Mouse (Mus musculus) liver, embryonic 14.5 days (tissue): ENCODE measurements around the gene Hspa12b. TPM values are rescaled to one million over a fixed set of nuclear protein-coding genes. Genes with fewer than 3 reads are reported as not detected.

Experiments used
- ATAC-seq: fragments of 200-750 bp; cut with Nextera tagmentation; 2 replicates; pipeline ENCODE4 v1.8.0; 2017; ENCODE audit warnings: moderate number of reproducible peaks, mild to moderate bottlenecking, moderate library complexity; ENCODE audit not compliant: insufficient read depth
- DNase-seq, 3 experiments: peaks; one replicate each; pipeline ENCODE4 v3.0.0-alpha.2; 2012 to 2013; ENCODE audit warnings: low read depth in 3 of 3, low spot score in 3 of 3
- H3K27ac ChIP-seq: fragments of 300-500 bp; sonication (generic); 2 replicates; pipeline ENCODE4 v1.5.1; 2014; ENCODE audit warnings: moderate library complexity, mild to moderate bottlenecking, control low read depth, inconsistent platforms
- H3K27me3 ChIP-seq: fragments of 300-500 bp; sonication (generic); 2 replicates; pipeline ENCODE4 v1.6.1; 2014; ENCODE audit warnings: mild to moderate bottlenecking, low read length, moderate library complexity; ENCODE audit not compliant: control insufficient read depth, insufficient read depth
- H3K36me3 ChIP-seq: fragments of 300-500 bp; sonication (generic); replicated peaks from 2 replicates; pipeline ENCODE4 v1.6.1; 2014; ENCODE audit warnings: low read depth; ENCODE audit not compliant: control insufficient read depth, insufficient read depth
- H3K4me1 ChIP-seq, 2 experiments: fragments of 200-500 bp in 1 of 2; fragments of 300-500 bp in 1 of 2; sonication (generic) in 1 of 2; replicated peaks; 2 replicates each; pipeline ENCODE4 v1.6.1; 2012 to 2014; ENCODE audit warnings: antibody characterized with exemption in 1 of 2, inconsistent platforms in 1 of 2, low read length in 1 of 2; ENCODE audit not compliant: control insufficient read depth in 2 of 2, insufficient read depth in 2 of 2
- H3K4me2 ChIP-seq: fragments of 300-500 bp; sonication (generic); 2 replicates; pipeline ENCODE4 v1.6.1; 2014; ENCODE audit warnings: low read depth, mild to moderate bottlenecking, control low read depth, moderate library complexity
- H3K4me3 ChIP-seq, 2 experiments: fragments of 200-500 bp in 1 of 2; fragments of 300-500 bp in 1 of 2; sonication (generic) in 1 of 2; 2 replicates each; pipeline ENCODE4 v1.5.1; 2012 to 2014; ENCODE audit warnings: low read depth in 2 of 2, low read length in 2 of 2, mild to moderate bottlenecking in 2 of 2, control low read depth in 1 of 2, inconsistent platforms in 1 of 2, moderate library complexity in 1 of 2; ENCODE audit not compliant: insufficient read depth in 1 of 2
- H3K9ac ChIP-seq: fragments of 300-500 bp; sonication (generic); replicated peaks from 2 replicates; pipeline ENCODE4 v1.6.1; 2014; ENCODE audit warnings: mild to moderate bottlenecking, control low read depth, moderate library complexity
- H3K9me3 ChIP-seq: fragments of 300-500 bp; sonication (generic); 2 replicates; pipeline ENCODE4 v1.6.1; 2016; ENCODE audit warnings: low read length, mixed read lengths; ENCODE audit not compliant: control insufficient read depth
- CTCF ChIP-seq: IDR thresholded peaks from 2 replicates; pipeline ENCODE4 v1.5.1; 2016; ENCODE audit warnings: antibody characterized with exemption, low read depth, control low read depth
- EP300 ChIP-seq: IDR thresholded peaks from 2 replicates; pipeline ENCODE4 v1.6.1; 2016; ENCODE audit warnings: antibody characterized with exemption, low read depth
- WGBS: fragments of 180-500 bp; shearing (Covaris S2); extraction: QIAGEN DNeasy Blood & Tissue Kit; methylation state at CpG from one replicate; pipeline ENCODE4 v1.1.7; 2014; ENCODE audit not compliant: insufficient replicate concordance; 5-methylcytosine and 5-hydroxymethylcytosine counted together
- polyA plus RNA-seq, 2 experiments: library from polyadenylated mRNA; depleted of rRNA in 1 of 2; stranded (reverse) in 1 of 2; unstranded in 1 of 2; fragments of >200 nt; fragmentation: Nextera tagmentation in 1 of 2; extraction: Ambion mirVana in 1 of 2; gene quantifications; 2 replicates each; pipeline versions ENCODE4 v1.2.1 to v1.2.3; 2012 to 2014

Hspa12b gene
- polyA plus RNA-seq, 2 experiments: 0.71 to 2.1 TPM

DNA sequence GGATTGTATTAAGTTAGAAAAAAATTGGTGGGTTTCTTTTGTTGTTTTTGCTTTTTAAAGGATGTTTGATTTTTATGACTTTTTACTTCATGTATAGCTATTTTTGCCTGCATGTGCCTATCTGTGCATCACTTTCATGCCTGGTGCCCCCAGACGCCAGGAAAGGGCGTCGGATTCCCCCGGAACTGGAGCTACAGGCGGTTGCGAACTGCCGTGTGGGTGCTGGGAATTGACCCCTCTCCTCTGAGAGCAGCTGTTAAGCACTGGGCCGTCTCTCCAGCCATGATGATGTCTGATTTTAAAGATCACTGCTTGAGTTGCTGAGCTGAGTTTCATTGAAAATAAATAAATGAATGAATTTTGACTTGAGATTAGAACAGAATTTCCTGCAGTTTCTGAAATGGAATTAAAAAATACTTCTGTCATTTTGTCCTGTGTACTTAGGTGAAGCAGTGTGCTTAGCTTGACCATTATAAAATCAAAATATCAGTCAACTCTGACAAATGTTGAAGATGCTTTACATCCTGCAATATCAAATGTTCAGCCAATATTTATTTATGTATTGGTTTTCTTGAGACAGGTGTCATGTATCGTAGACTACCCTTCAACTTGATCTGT, 6.0 kb downstream of the Hspa12b start, which contains the start of gene Gm11037:
Gene Gm11037, plus strand, starts transcription at position 568 of the 618 bp plus-strand sequence.
- Histone ChIP-seq H3K27me3 (no peaks in the 10 kb centered on the region), H3K9ac (no peak within 1 kb of the TSS), H3K27ac (peak within 1 kb of the TSS; percentile 97), H3K9me3 (no peaks in the 10 kb centered on the region), H3K4me1 (peaks cover 62 to 68% of the 10 kb centered on the region in 2 experiments), H3K4me2 (no peak within 1 kb of the TSS), H3K4me3 (no peak within 1 kb of the TSS), H3K36me3 (no peaks in the 10 kb centered on the region)
- 80% methylated on average over 9 of the region's 9 CpGs for WGBS
- no peak for DNase-seq
- TF ChIP-seq EP300 (no peak), CTCF (no peak)
- no peak for ATAC-seq

DNA sequence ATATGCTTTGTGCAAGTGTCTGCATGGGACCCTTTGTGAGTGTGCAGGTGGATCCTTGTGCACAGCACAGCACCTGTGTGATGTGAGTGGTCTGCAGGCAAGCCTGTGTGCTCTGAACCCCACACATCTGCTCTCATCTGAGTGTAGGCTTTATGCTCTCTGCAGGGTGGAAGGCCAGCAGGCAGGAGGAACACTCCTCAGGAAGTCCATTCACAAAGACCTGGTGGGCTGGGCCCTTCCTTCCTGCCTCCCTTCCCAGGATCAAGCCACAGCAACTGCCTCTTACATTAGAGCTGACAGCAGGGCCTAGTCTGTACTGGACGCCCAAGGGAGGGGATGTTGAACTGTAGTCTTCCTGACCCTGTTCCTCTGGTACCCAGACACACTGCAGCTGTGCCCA, 7.3 kb downstream of the Hspa12b start:
- DNase-seq (no peak), ATAC-seq (no peak)
- WGBS: 39% methylated on average over 1 of the region's 1 CpGs
- Histone ChIP-seq H3K4me3 (no peak overlapping the region), H3K27ac (peak overlapping the region; percentile 97), H3K4me2 (no peak overlapping the region), H3K36me3 (no peaks in the 10 kb centered on the region), H3K9me3 (no peaks in the 10 kb centered on the region), H3K4me1 (peaks cover 48 to 55% of the 10 kb centered on the region in 2 experiments), H3K9ac (no peak overlapping the region), H3K27me3 (no peaks in the 10 kb centered on the region)
- TF ChIP-seq EP300 (no peak), CTCF (no peak)

DNA sequence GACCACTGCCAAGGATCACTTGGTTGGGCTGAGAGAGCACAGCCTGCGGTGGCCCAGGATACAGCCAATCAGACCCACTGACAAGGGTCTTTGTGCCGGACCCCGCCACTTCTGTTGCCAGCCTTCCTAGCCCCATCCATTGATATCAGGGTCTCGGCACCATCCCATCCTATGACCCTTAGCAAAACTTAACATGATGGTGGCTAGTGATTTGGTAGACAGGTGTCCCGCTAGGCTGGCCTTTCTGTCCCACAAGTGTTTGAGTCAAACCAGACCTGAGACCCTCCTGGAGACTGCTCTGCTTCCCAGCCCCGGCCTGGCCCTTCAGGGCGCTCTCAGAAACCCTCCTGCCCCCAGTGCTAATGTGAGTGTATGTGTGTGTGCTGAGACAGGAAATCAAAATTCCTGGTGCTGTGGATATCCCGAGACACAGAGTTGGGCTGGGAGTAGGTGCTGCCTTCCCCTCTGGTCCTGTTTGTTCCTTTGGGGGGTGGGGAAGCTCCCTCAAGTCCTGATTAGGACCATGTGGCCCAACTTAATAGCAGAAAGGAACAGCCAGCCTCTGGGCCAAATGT, 7.8 kb downstream of the Hspa12b start:
- H3K27ac ChIP-seq: peak overlapping the region; percentile 97
- TF ChIP-seq EP300: no peak
- no peak for TF ChIP-seq CTCF
- H3K4me1 ChIP-seq: peaks cover 45 to 55% of the 10 kb centered on the region in 2 experiments
- WGBS: 69% methylated on average over 8 of the region's 8 CpGs
- H3K4me2 ChIP-seq: peak overlapping the region; percentile 65
- no peaks in the 10 kb centered on the region for H3K9me3 ChIP-seq
- DNase-seq (no peak), ATAC-seq (no peak; the same call in 1 of the 2 replicates)
- no peak overlapping the region for H3K4me3 ChIP-seq
- H3K27me3 ChIP-seq: no peaks in the 10 kb centered on the region
- H3K36me3 ChIP-seq: no peaks in the 10 kb centered on the region
- peak overlapping the region; percentile 73 for H3K9ac ChIP-seq

DNA sequence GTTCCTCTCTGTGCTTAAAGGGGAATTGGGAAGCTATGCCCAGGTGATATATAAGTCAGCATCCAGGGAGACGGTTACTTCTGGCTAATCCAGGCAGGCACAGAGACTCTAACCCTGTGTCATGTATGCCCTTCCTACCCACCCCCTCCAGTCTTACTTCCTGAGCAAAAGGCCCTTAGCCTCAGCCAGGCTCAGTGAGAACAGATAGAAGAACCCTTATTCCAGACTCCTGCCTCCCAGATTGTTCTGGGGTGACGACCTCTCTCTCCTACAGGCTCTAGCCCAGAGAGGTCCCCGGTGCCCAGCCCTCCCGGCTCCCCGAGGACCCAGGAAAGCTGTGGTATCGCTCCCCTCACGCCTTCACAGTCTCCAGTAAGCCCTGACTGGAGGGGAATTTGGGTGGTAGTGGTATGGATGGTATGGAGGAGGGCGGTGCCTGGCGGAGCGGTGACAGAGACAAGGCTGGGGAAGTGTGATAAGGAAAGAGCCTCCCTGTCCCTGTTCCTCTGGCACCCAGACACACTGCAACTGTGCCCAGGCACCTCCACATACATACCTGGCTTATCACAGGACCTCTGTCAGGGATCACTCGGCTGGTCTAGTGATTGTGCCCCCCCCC, 8.6 kb downstream of the Hspa12b start:
- Histone ChIP-seq H3K27me3 (no peaks in the 10 kb centered on the region), H3K9ac (peak overlapping the region; percentile 73), H3K4me2 (peak overlapping the region; percentile 65), H3K4me3 (peak overlapping the region in 1 of 2 experiments; percentile 22; a peak in 1 of 4 replicates), H3K4me1 (peaks cover 43 to 54% of the 10 kb centered on the region in 2 experiments), H3K27ac (peak overlapping the region; percentile 97), H3K9me3 (no peaks in the 10 kb centered on the region), H3K36me3 (no peaks in the 10 kb centered on the region)
- ATAC-seq (peak; percentile 100), DNase-seq (peak; percentile 86 to 89 (median 88))
- WGBS: 6% methylated on average over 11 of the region's 11 CpGs
- TF ChIP-seq CTCF: no peak
- peak; percentile 89 for TF ChIP-seq EP300

DNA sequence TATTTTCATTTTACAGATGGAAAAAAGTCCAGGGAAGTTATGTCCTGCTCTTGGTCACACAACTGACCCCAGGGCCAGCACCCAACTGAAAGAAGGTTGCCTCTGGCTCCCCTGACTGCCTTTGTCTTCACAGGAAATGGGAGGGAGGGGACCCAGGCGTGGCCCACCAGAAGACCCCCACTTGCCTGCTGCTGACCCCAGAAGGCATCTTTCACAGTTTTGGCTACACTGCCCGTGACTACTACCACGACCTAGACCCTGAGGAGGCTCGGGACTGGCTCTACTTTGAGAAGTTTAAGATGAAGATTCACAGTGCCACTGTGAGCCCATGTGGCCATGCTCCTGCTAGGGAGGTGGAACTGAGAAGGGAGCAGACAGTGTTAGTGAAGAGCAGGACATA, 11.2 kb downstream of the Hspa12b start:
- no peak for ATAC-seq
- Histone ChIP-seq H3K36me3 (peaks cover 2% of the 10 kb centered on the region), H3K4me1 (peaks cover 37 to 42% of the 10 kb centered on the region in 2 experiments), H3K4me3 (no peak overlapping the region), H3K9ac (no peak overlapping the region), H3K27me3 (no peaks in the 10 kb centered on the region), H3K27ac (peak overlapping the region; percentile 4; the same call in 1 of the 2 replicates), H3K4me2 (no peak overlapping the region), H3K9me3 (no peaks in the 10 kb centered on the region)
- TF ChIP-seq CTCF (no peak), EP300 (no peak)
- WGBS: 71% methylated on average over 4 of the region's 4 CpGs
- no peak for DNase-seq
